Mouse (Mus musculus) left cerebral cortex, adult 2 months (tissue): Measurements from ENCODE around the gene Etfb. TPM values are rescaled to one million over a fixed set of nuclear protein-coding genes. Genes with fewer than 3 reads are reported as not detected.
"Not testable (repeated sequence)": the region's sequence is repeated elsewhere in the genome, so short reads cannot be mapped to it uniquely, and the experiment has no call there.

ENCODE experiments used
- DNase-seq, 2 experiments: peaks; one replicate each; pipeline ENCODE4 v3.0.0; 2021 to 2022; ENCODE audit warnings: low spot score in 2 of 2, mixed read lengths in 1 of 2; ENCODE audit errors: extremely low spot score in 1 of 2
- H3K27ac ChIP-seq: fragments of 200-600 bp; 2 replicates; pipeline ENCODE4 v1.8.1; 2022
- H3K4me3 ChIP-seq: fragments of 200-600 bp; 2 replicates; pipeline ENCODE4 v1.8.1; 2022
- CTCF ChIP-seq: fragments of 200-600 bp; IDR thresholded peaks from 2 replicates; pipeline ENCODE4 v1.8.1; 2022; ENCODE audit warnings: antibody characterized with exemption, mild to moderate bottlenecking, moderate library complexity
- intact Hi-C: fragments of 180-260 bp; cut with DNase I; formaldehyde crosslinking; loops from one replicate; pipeline ENCODE4 v1.15.1; 2025
- long read RNA-seq, 2 experiments: library from polyadenylated mRNA; stranded (forward); transcript quantifications; one replicate each; pipeline ENCODE4 v2.0.0; 2021; ENCODE audit warnings: borderline mapping rate in 2 of 2
- total RNA-seq, 2 experiments: library from RNA; stranded (reverse); gene quantifications; 2 replicates each; pipeline ENCODE4 v1.2.3; 2021

Etfb gene
- 10 to 100 TPM; 58.2 TPM for total RNA-seq
- long read RNA-seq, experiment 1, transcript Etfb-201 (6 exons, 893 nt), result major isoform, 29 of 32 reads
- long read RNA-seq, experiment 1, partial matches to known transcripts, result 1 of 32 reads
- long read RNA-seq, experiment 1, other reads (novel, unspliced or antisense), result 2 of 32 reads
- long read RNA-seq, experiment 2, transcript Etfb-201 (6 exons, 893 nt), result major isoform, 28 of 30 reads
- long read RNA-seq, experiment 2, partial matches to known transcripts, result 2 of 30 reads
- long read RNA-seq, experiment 2, other reads (novel, unspliced or antisense), result 0 of 30 reads

DNA sequence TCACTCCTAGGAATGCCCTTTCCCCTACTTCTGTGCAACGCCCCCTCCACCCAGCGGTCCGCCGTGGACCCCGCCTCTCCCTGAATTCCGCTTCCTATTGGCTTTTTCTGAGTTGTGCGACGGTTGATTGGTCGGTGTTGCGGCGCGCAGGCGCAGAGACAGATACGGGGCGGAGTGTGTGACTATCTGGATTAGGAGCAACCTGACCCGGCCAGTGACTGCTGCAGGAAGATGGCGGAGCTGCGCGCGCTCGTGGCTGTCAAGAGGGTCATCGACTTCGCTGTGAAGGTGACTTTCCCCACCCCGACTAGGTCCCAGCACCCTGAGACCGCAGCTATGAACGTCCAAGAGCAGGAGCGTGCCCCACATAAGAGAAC, at the start of gene Etfb, which contains the start of gene Gm45233:
Gene Etfb (plus strand): TSS at position 167 of the 377 bp plus-strand sequence.
Gene Gm45233 (plus strand): TSS at position 212 of the 377 bp plus-strand sequence.
- Histone ChIP-seq H3K27ac (peak within 1 kb of the TSS; percentile 89), H3K4me3 (peak within 1 kb of the TSS; percentile 56)
- no peak for TF ChIP-seq CTCF
- intact Hi-C loops, result loop anchor here (5.0 to 10.0 kb wide), 3 partner anchors 48 to 231 kb away; partner anchors contain the start of genes Ctu1, Iglon5 and Zfp715
- DNase-seq, result peak; percentile 91 to 94

DNA sequence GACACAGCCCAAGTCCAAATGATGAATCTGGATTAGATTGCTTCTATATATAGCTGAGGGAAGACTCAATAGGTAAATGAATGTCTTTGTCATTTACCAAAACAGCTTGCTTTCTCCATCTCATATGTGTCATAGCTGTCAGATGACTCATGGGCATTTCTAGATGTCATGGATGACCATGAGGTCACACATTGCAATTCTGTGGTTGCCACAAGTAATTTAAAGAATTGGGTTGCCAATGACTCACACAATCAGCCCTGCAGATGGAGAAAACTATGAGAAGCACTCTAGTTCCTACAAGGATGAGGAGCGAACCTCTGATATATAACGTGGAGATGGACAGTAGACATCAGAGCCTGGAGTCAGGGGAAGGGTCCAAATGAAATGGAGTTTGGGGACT, 44.4 kb upstream of the Etfb start:
- no peak for DNase-seq

DNA sequence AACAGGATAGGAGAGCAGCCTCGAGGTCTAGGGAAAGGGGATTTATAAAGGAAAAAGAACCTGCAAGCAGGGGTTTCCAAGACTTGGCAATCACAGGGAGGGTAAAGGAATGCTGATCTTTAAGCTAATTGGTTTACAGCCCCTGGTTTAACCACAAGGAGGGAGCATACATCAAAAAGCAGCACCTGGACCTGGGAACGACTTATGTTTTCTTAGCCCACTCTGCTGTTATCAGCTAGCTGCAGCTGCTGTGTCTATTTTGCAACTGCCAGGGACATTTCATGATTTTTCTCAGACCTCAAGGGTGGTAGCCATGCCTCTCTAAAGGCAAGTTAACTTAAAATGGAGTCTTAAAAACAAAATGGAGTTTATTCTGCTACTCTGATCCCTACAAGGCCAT, 41.2 kb upstream of the Etfb start:
- no peak for TF ChIP-seq CTCF
- Histone ChIP-seq H3K4me3 (no peak overlapping the region), H3K27ac (no peak overlapping the region)
- DNase-seq, result no peak
- intact Hi-C loops, result no loop called here

More for the DNA sequence above, 44.4 kb upstream of the Etfb start:
- intact Hi-C loops, result no loop called here
- H3K4me3 ChIP-seq, result no peak overlapping the region
- TF ChIP-seq CTCF, result no peak
- no peak overlapping the region for H3K27ac ChIP-seq

GRCm38 (mm10) chr7:43407573-43407972, 36.3 kb upstream of the Etfb start:
- Histone ChIP-seq H3K4me3 (no peak overlapping the region), H3K27ac (no peak overlapping the region)
- no peak for TF ChIP-seq CTCF
- intact Hi-C loops, result no loop called here
- no peak for DNase-seq

DNA sequence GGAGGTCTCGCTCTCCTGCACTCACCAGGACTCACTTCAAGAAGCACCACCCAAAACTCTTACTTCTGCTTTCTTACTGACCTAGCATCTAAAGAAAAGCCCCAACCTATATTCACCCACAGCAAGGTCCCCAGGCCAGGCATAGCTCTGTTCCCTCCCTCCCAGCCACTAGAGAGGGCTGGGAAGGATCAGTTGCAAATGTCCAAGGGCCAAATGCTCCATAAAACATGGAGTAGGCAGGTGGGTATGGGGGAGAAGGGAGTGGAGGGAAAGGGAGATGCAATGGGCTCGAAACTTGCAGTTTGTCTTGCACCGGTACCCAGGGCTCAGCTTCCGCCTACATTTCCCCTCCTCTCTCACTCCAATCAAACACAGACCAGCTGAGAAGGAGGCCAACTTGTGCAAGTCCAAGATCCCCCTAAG, 35.7 kb upstream of the Etfb start, which contains the start of gene Siglecg:
Gene Siglecg (plus strand): TSS at position 74 of the 423 bp plus-strand sequence.
- DNase-seq, result no peak
- no peak for TF ChIP-seq CTCF
- intact Hi-C loops, result no loop called here
- no peak within 1 kb of the TSS for H3K27ac ChIP-seq
- no peak within 1 kb of the TSS for H3K4me3 ChIP-seq

- Histone ChIP-seq H3K27ac (no peak overlapping the region), H3K4me3 (no peak overlapping the region)
- DNase-seq, result no peak
- no peak for TF ChIP-seq CTCF
- intact Hi-C loops, result no loop called here
Observed at GRCm38 (mm10) chr7:43409084-43409483, 34.8 kb upstream of the Etfb start.

DNA sequence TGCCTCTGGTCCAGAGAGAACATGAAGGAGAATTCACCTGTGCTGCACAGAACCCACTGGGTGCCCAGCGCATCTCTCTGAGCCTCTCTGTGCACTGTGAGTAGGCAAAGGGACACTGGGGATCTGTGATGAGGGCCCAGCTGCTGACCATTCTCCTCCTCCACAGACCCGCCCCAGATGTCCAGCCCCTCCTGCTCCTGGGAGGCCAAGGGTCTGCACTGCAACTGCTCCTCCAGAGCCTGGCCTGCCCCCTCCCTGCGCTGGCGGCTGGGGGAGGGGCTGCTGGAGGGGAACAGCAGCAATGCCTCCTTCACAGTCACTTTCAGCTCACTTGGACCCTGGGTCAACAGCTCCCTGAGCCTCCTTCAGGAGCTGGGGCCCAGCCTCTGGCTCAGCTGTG, 32.2 kb upstream of the Etfb start:
- intact Hi-C loops, H3K4me3 ChIP-seq, H3K27ac ChIP-seq, DNase-seq: not testable (repeated sequence)

- no peak overlapping the region for H3K4me3 ChIP-seq
- no peak overlapping the region for H3K27ac ChIP-seq
- intact Hi-C loops, result no loop called here
- TF ChIP-seq CTCF, result no peak
- no peak for DNase-seq
Observed at GRCm38 (mm10) chr7:43417298-43417697, 26.6 kb upstream of the Etfb start.

DNA sequence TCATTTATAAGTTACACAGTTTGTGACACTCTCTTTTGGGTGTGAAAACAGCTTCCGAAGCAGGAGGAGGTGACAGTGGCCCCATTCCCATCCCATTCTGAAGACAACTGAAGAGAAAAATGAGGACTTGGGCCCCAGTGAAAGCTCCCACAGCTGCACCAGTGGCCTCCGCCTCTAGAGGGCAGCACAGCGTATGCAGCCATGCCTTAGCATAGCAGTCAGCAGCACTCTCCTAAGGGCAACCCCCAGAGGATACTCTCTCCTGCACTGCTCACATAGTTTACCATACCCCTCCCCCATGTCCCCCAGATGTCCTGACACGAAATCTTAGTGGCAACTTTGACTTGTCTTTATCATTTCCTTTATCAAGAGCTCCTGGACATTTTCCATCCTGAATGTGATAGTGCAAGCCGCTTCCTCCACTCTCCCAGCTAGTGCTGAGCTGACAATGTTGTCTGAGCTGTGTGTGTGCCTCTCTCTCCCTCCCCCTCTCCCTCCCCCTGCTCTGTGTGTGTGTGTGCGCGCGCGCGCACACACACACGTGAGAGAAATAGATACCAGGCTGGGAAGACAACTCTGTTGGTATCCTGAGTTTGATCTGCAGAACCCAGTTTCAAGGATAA, 20.8 kb upstream of the Etfb start:
- Histone ChIP-seq H3K27ac (no peak overlapping the region), H3K4me3 (no peak overlapping the region)
- intact Hi-C loops, result loop anchor here (1.0 kb wide), 2 partner anchors 43 to 72 kb away; no protein-coding TSS in a partner anchor
- peak; percentile 100 for TF ChIP-seq CTCF
- peak; percentile 79 to 91 for DNase-seq

- TF ChIP-seq CTCF, result no peak
Observed at GRCm38 (mm10) chr7:43423991-43424625, 19.8 kb upstream of the Etfb start.

DNA sequence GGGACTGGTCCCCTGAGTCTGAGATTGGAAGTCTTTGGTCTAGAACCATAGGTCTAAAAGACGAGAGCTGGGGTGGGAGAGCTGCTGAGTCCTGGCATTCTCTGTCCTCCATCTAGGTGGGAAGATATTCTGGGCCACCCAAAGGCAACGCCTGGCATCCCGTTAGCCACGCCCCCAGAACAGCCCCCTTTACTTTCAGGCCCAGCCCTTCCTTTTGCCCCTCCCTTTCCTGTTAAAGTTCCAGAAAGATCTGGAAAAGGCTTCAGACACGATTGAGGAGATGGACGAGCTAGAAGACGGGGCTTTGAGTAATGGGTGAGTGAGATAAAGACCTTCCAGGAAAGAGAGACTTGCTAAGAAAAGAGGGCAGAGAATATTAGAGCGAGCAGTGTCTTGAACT, 16.5 kb upstream of the Etfb start, which contains the start of gene Lim2:
Gene Lim2 (plus strand): TSS at position 265 of the 400 bp plus-strand sequence.
- intact Hi-C loops, result no loop called here
- no peak for TF ChIP-seq CTCF
- Histone ChIP-seq H3K4me3 (no peak within 1 kb of the TSS), H3K27ac (no peak within 1 kb of the TSS)
- DNase-seq, result no peak

More at GRCm38 (mm10) chr7:43423991-43424625, 19.8 kb upstream of the Etfb start:
- intact Hi-C loops, result loop anchor here (1.0 kb wide), 2 partner anchors 42 to 71 kb away; no protein-coding TSS in a partner anchor
- DNase-seq, result no peak
- Histone ChIP-seq H3K4me3 (no peak overlapping the region), H3K27ac (no peak overlapping the region)

GRCm38 (mm10) chr7:43429500-43429899, 14.4 kb upstream of the Etfb start:
- intact Hi-C loops, result no loop called here
- H3K4me3 ChIP-seq, result no peak overlapping the region
- TF ChIP-seq CTCF, result no peak
- no peak overlapping the region for H3K27ac ChIP-seq
- no peak for DNase-seq
